Mouse (Mus musculus) thymus, postnatal 14 days (tissue): Measurements from ENCODE around the gene Fbxw19.
"Not testable (repeated sequence)": the region's sequence is repeated elsewhere in the genome, so short reads cannot be mapped to it uniquely, and the experiment has no call there.

Experiments
- DNase-seq: peaks from one replicate; pipeline ENCODE4 v3.0.0; 2021

Fbxw19 gene

GRCm38 (mm10) chr9:109495775-109496174 lies at the start of gene Fbxw19:
Gene Fbxw19, minus strand, starts transcription at chr9:109495875.
- DNase-seq = not testable (repeated sequence)

GRCm38 (mm10) chr9:109523385-109524064 lies 27.9 kb upstream of the Fbxw19 start:
- DNase-seq = no peak

- DNase-seq = no peak
Observed at GRCm38 (mm10) chr9:109449040-109449439, 46.6 kb downstream of the Fbxw19 start, which contains the start of gene Fbxw16. Gene Fbxw16, minus strand, starts transcription at chr9:109449140.

GRCm38 (mm10) chr9:109432956-109433355 lies 62.7 kb downstream of the Fbxw19 start:
- DNase-seq = no peak
